Mouse (Mus musculus) hematopoietic multipotent progenitor cell, adult 10-12 weeks (in vitro differentiated cells): Measurements from ENCODE around the gene Zfp865. TPM values are rescaled to one million over a fixed set of nuclear protein-coding genes. Genes with fewer than 3 reads are reported as not detected.

Source experiments
- polyA plus RNA-seq: library from polyadenylated mRNA; stranded (reverse); fragments of >175 nt; gene quantifications from 2 replicates; pipeline ENCODE4 v1.2.3, GENCODE M21; 2012; ENCODE audit warnings: low replicate concordance

The Zfp865 gene
- 97.4 and 264 TPM in 2 replicates for polyA plus RNA-seq

DNA sequence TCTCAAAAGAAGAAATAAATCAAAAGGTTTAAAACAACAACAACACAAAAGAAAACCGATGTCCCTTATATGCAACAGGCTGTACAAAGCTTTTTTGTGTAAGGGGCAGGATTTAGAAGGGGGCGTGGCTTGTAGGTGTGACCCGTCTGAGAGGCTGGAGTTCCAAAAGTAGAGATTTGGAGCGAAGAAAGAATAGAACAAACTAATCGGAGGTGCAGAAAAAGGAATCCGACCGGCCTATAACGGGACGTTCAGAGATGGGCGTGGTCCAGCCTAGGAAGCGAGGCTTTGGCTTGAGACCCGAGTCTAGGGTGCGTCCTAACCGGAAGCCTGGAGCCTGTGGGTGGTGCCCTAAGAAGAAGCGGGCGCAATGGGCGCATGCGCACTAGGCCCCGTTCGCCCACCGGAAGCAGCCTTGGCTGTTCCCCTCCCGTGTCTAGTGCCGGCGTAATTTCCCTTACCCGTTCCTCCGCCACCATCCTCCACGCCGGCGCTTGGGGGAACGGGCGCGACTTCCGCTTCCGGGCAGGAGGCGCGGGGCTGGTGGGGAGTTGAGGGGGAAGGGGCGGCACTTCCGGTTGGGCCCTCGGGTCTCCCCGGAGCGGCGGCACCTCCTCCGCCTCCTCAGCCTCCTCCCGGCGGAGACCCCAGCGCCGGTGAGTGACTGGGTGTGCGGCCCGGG is at the start of gene Zfp865, which contains the start of gene Ccdc106:
Zfp865 (plus strand) TSS at position 377 of the 682 bp plus-strand sequence.
Ccdc106 (plus strand) TSS at position 554 of the 682 bp plus-strand sequence.

DNA sequence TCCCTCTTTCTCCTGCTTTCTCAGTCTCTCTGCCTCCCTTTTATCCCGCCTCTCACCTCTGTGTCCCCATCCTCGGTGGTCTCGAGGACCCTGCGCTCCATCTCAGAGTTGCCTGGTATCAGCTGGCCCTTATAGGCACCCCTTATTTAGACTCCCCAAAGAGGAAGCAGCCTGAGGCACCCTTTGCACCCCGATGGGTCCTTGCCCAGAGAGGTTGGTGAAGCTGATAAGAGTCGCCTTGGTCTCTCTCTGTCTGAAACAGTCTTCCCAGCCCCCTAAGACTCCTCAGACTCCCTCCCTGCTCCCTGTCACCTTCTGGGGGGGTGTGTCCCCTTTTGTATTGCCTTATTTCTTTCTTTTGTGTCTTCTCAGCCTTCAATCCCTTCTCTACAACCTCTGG is 49.1 kb upstream of the Zfp865 start, which contains the start of gene Sbk3:
Sbk3 (minus strand) TSS at position 101 of the 400 bp plus-strand sequence.

DNA sequence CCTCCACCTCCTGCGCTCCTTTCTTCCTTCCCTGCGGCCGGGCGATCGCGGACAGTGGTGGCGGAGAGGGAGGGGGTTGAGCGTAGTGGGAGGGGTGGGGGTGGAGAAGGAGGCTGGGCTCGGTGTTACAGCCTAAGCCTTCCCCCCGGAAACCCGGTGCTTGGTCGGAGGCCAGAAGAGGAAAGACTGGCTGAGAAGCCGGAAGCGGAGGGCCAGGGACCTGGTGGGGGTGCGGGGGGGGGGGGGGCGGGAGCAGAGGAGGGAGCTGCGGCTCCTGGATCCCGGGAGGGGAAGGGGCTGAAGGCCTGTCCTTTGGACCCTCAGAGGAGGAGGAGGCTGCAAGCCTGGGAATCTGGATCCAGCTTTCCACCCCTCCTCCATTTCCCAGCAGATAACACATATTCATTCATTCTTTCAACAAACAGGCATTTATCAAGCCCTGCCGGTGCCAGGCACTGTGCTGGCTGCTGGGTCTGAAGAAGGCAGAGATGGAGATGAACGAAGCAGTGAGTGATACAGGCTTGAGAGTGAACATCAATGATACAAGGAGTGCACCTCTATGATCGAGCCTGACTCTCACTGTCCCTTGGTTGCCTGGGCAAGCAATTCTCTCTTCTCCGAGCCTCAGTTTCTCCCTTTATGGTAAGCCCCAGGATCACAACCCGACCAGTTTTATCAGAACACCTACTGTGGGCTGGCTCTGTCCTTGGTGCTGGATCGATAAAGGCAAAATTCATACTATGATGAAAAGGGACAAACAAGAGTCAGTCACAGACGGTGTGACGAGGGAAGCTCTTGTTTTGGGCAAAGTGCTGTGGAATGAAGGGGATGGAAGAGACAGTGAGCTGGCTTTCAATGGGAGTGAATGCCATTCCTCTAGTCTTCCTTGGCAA is 23.9 kb upstream of the Zfp865 start, which contains the start of gene Zfp579:
Zfp579 (minus strand) TSS at position 156 of the 893 bp plus-strand sequence.

DNA sequence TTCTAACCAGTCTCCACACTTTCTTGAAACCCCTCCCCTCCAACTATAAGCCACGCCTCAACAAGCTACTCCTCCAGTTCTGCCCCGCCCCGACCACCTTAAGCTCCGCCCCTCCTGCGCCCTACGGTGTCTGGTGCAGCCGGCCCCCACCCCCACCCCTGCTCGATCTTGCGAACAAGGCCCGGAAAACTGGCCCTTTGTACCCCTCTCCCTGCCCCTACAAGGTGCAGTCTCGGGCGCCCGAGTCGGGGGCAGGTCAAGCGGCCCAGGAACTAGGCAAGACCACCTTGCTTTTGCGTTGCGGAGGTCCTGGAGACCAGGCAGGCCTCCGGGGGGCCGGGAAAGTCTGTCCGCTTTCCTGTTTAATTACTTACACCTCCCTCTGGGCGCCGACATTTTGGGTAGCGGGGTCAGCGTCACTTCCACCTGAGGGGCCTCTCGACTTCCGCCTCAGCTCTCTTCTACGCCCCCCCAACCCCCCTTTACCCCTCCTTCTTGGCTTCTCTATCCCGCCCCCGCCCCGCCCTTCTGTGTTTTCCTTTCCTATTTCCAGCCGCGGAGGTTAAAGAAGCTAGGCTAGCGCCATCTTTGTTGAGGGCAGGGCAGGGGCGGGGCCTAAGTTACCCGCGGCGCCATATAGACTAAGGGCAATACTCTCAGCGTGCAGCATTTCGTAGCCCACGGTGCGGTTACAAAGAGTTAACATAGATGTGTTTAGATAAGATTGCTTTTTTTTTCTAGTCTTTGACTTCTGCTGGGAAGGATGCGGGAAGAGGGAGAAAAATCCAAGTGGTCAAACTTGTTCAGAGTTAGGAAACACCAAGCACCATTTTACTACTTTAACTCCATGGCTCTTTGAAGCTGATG is 5.7 kb upstream of the Zfp865 start, which contains the start of the genes Zfp524 and Fiz1:
Zfp524 (plus strand) TSS at position 165 of the 867 bp plus-strand sequence.
Fiz1 (minus strand) TSS at position 447 of the 867 bp plus-strand sequence.

DNA sequence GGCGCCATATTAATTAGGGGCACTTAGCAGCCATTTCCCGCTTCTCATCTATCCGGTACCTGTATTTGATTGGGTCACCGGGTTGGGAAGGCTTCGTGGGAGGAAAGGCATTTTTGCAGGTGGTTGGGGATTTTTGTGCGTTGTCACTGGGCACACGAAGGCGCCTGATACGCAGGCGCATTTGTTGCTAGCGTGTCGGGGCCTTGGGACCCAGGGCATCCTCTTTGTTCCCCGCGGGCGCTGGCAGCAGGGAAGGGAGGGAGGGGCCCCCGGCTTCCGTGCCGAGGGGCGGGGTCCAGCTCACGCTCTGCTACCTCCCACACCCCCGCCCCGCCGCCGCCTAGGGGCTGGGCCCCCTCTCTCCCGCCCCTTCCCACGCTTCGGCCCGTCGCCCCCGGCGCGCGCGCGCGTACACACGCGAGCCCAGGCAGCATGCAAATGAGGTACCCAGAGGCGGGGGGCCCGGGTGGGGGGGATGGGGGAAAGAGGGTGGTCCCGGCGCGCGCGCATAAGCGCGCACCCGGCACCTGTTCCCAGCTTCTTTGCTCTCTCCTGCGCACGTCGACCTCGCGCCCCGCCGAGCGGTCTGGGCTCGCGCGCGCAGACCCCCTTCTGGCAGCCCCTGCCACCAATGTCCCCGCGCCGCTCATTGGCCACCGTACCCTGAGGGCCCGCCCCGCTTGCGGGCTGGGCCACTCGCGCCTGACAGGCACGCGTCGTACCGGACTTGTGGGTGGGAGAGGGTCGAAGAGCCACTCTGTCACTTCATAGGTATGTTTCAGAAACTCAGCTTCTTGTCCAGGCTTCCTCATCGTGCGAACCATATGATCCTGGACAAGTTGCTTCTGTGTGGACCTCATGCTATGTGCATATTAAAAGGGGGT is 4.8 kb upstream of the Zfp865 start, which contains the start of gene Gm44973:
Gm44973 (plus strand) TSS at position 379 of the 884 bp plus-strand sequence.

DNA sequence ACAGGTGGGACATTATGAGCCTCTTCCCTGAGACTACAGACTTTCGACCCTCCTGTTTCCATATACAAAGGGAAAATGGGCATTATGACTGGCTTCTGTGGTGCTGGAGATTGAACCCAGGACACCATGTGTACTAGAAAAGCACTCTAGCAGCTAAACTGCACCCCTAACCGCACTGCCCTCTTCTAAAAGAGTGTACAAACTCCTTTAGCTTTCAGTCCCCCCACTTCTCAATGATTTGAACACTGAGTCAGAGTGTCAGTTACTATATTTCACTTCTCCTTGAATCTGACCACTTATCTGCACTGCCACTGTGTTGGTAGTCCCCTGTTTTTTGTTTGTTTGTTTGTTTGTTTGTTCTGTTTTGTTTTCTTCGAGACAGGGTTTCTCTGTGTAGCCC is 13.6 kb downstream of the Zfp865 start, which contains the start of gene 4632433K11Rik:
4632433K11Rik (plus strand) TSS at position 301 of the 400 bp plus-strand sequence.

DNA sequence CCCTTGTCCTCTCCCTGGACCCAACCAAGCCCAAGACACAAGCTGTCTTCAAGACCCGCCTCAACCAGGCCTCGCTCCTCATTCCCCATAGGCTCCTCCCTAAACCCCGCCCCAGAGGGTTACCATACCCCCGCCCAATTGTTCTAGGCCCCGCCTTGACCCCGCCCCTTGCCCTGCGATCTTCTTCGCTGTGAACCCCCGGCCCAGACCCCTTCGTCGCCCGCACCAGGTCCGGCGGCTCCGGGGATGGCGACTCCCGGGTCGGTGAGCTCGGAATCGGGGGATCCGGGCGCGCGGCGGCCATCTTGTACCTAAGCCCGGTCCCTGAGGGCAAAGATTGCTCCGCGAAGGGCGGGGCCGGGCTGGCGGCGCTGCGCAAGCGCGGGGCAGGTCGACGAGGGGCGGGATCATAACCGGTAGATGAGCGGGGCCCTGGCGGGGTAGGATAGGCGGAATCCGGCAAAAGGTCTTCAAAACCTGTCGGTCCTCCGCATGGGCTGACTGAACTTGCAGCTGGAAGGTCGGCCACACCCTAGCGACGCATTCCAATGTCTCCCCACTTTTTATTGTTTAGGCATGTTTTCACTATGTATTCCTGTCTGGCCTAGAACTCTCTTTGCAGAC is 18.0 kb downstream of the Zfp865 start, which contains the start of gene Zfp784:
Zfp784 (minus strand) TSS at position 338 of the 624 bp plus-strand sequence.

DNA sequence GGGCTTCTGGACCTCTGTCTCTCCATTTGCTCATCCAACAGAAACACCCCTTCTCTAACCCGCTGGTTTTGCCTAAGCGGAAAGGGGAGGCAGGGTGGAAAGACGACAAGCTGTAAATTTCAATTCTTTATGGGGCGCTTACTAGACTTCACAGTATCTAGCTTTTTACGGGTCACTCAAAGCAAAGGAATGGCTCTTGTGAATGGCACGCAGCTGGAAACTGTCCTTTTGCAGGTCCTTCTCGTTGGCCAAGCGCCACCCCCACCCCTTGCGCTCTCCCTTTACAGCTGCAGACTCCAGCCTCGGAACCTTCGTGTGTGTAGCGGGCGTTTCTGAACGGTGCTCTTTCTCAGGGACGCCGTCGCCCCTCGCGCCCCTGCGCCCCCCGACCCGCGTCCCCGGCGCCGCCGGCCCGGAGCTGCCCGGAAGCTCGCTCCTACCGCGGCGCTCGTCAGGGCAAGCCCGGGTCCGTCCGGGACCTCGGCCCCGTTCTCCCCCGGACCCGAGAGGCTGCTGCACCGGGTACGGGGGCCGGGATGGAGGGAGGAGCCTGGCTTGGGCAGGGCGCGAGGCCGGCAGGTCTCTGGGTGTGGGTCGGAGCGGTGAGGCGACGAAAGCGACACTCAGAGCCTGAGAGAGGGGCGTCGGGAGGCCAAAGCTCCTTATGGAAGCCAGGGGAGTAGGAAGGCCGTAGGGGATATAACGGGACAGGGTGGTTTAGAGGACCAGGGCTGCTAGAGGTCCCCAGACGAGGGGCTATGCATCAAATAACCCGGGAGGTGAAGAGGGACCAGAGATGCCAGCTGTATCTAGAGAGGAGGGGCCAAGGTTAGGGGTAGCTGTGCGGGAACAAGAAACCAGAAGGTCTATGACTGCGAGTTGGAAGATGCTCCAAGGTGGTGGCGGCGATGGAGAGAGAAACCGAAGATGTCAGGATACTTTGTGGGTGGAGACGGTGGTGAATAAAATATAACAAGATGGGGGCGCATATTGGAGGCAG is 31.3 kb downstream of the Zfp865 start, which contains the start of gene Zfp580:
Zfp580 (plus strand) TSS at position 346 of the 1,000 bp plus-strand sequence.

DNA sequence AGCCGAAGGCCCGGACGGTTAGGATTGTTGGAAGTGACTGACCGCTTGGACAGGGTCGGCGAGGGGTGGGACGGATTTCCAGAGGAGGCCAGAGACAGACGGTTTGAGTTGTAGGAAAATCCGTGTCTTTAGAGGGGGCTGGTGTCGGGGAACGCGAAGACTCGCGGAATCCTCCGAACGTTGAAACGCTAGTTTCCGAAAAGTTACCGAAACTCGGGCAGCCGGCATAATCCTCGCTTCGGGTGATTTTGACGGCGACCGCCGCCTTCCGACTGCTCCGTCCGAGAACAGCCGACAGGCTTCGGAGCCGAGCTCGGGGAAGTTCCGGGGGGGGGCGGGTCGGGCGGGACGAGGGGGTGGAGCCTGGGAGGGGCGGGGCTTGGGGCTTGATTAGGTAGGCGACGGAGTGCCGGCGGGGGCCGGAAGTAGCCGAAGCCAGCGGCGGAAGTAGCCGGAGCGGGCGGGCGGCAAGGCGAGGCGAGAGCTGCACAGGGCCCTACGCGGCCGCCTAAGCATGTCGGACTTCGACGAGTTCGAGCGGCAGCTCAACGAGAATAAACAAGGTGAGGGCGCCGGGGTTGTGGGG is 41.7 kb downstream of the Zfp865 start, which contains the start of gene U2af2:
U2af2 (plus strand) TSS at position 370 of the 586 bp plus-strand sequence.

DNA sequence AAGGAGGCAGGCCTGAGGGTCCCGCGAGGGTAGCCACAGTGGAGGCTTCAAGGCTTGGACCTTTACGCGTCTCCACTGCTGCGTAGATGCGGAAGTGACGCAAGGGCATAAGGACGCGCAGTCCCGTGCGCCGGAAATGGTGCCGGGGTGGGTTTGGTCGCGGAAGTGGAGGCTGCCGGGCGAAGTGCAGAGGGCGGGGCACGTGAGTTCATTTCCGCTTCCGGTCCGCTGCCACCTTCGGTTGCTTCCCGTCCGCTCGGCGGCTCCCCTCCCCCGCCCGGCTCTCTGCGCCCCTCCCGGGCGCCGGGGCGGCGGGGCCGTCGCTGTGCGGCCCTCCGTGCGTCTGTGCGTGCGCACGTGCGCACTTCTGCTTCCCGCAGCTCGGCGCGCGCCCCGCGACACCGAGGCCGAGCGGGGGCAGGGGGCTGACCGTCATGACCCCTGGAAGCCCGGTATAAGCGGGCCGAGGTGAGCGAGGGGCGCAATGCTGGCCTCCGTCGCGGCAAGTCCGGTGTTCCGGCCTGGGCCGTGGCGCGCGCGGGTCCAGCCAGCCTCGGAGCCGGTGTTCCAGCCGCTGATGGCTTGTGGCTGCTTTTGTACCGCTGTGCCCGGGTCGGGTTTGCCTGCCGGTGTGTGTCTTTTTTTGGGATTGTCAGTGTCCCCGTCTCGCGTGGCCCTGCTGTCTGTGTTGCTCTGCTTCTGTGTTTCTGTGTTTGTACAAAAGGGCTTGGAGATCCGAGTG is 60.0 kb downstream of the Zfp865 start, which contains the start of gene Epn1:
Epn1 (plus strand) TSS at position 226 of the 742 bp plus-strand sequence.

Other genes with a start within 250 kb of the Zfp865 start
- not detected in 2 replicates for gene Fam71e2, start 249.1 kb upstream of the Zfp865 start, polyA plus RNA-seq
- 0.09 TPM in 1 of 2 replicates, not detected in the other for gene Il11, start 237.5 kb upstream of the Zfp865 start, polyA plus RNA-seq
- gene Tmem190, start 237.4 kb upstream of the Zfp865 start, polyA plus RNA-seq: not detected in 2 replicates
- gene Tmem238, start 230.7 kb upstream of the Zfp865 start, polyA plus RNA-seq: 22.8 and 58.3 TPM in 2 replicates
- gene Rpl28, start 227.5 kb upstream of the Zfp865 start, polyA plus RNA-seq: 2,892 and 4,049 TPM in 2 replicates
- gene Ube2s, start 207.8 kb upstream of the Zfp865 start, polyA plus RNA-seq: 104 and 125 TPM in 2 replicates
- gene Shisa7, start 175.7 kb upstream of the Zfp865 start, polyA plus RNA-seq: 0.09 and 1.7 TPM in 2 replicates
- gene Isoc2b, start 150.1 kb upstream of the Zfp865 start, polyA plus RNA-seq: 1.5 and 1.6 TPM in 2 replicates
- 3.7 and 21.0 TPM in 2 replicates for gene Isoc2a, start 143.2 kb upstream of the Zfp865 start, polyA plus RNA-seq
- gene Gm36210, start 113.9 kb upstream of the Zfp865 start, polyA plus RNA-seq: 0.17 TPM in 1 of 2 replicates, not detected in the other
- 49.2 and 81.2 TPM in 2 replicates for gene Zfp628, start 105.2 kb upstream of the Zfp865 start, polyA plus RNA-seq
- gene Nat14, start 98.3 kb upstream of the Zfp865 start, polyA plus RNA-seq: 1.9 and 3.5 TPM in 2 replicates
- gene Ssc5d, start 94.6 kb upstream of the Zfp865 start, polyA plus RNA-seq: 0.11 and 0.21 TPM in 2 replicates
- gene Sbk2, start 56.0 kb upstream of the Zfp865 start, polyA plus RNA-seq: 0.25 and 0.81 TPM in 2 replicates
- not detected in 2 replicates for gene Sbk3, start 49.2 kb upstream of the Zfp865 start, polyA plus RNA-seq
- 57.7 and 140 TPM in 2 replicates for gene Zfp579, start 24.2 kb upstream of the Zfp865 start, polyA plus RNA-seq
- 60.5 and 72.3 TPM in 2 replicates for gene Zfp524, start 6.0 kb upstream of the Zfp865 start, polyA plus RNA-seq
- gene Fiz1, start 5.7 kb upstream of the Zfp865 start, polyA plus RNA-seq: 31.6 and 47.8 TPM in 2 replicates
- gene Gm44973, start 4.9 kb upstream of the Zfp865 start, polyA plus RNA-seq: 55.5 TPM in 1 of 2 replicates, not detected in the other
- 0.99 and 2.0 TPM in 2 replicates for gene Ccdc106, start 177 bp downstream of the Zfp865 start, polyA plus RNA-seq
- not detected in 2 replicates for gene 4632433K11Rik, start 13.7 kb downstream of the Zfp865 start, polyA plus RNA-seq
- gene Zfp784, start 18.1 kb downstream of the Zfp865 start, polyA plus RNA-seq: 4.2 and 6.3 TPM in 2 replicates
- 27.8 and 63.8 TPM in 2 replicates for gene Zfp580, start 31.2 kb downstream of the Zfp865 start, polyA plus RNA-seq
- gene U2af2, start 41.8 kb downstream of the Zfp865 start, polyA plus RNA-seq: 344 and 667 TPM in 2 replicates
- gene Epn1, start 59.9 kb downstream of the Zfp865 start, polyA plus RNA-seq: 685 and 1,033 TPM in 2 replicates
- not detected in 2 replicates for gene Rfpl4, start 96.6 kb downstream of the Zfp865 start, polyA plus RNA-seq
- 0.20 and 0.23 TPM in 2 replicates for gene Rasl2-9, start 105.6 kb downstream of the Zfp865 start, polyA plus RNA-seq
- not detected in 2 replicates for gene Vmn1r55, start 129.3 kb downstream of the Zfp865 start, polyA plus RNA-seq
- not detected in 2 replicates for gene Vmn1r56, start 176.4 kb downstream of the Zfp865 start, polyA plus RNA-seq
- gene Vmn1r57, start 198.1 kb downstream of the Zfp865 start, polyA plus RNA-seq: not detected in 2 replicates